Mouse (Mus musculus) myocyte (in vitro differentiated cells): ENCODE measurements around the gene H2afy2. TPM values are rescaled to one million over a fixed set of nuclear protein-coding genes. Genes with fewer than 3 reads are reported as not detected.

Experiments
- H3K27me3 ChIP-seq: one replicate; pipeline ENCODE4 v1.6.1; 2011; ENCODE audit not compliant: control insufficient read depth, insufficient read depth, insufficient read length
- H3K36me3 ChIP-seq: one replicate; pipeline ENCODE4 v1.6.1; 2011; ENCODE audit not compliant: control insufficient read depth, insufficient read depth
- H3K4me2 ChIP-seq: one replicate; pipeline ENCODE4 v1.6.1; 2011; ENCODE audit warnings: low read depth, control low read depth
- H3K4me3 ChIP-seq: one replicate; pipeline ENCODE4 v1.5.1; 2011; ENCODE audit warnings: mild to moderate bottlenecking, control low read depth, moderate library complexity
- H3K79me2 ChIP-seq: one replicate; pipeline ENCODE4 v1.6.1; 2011; ENCODE audit not compliant: control insufficient read depth, insufficient read depth
- H3ac ChIP-seq: one replicate; pipeline ENCODE4 v1.6.1; 2011; ENCODE audit not compliant: control insufficient read depth, insufficient read length
- CEBPB ChIP-seq: IDR thresholded peaks from 2 replicates; pipeline ENCODE4 v1.6.1; 2011; ENCODE audit warnings: mild to moderate bottlenecking, moderate library complexity; ENCODE audit not compliant: poor library complexity, insufficient read depth, severe bottlenecking
- E2F4 ChIP-seq: IDR thresholded peaks from one replicate; pipeline ENCODE4 v1.6.1; 2011; ENCODE audit warnings: mild to moderate bottlenecking, control low read depth, moderate library complexity; ENCODE audit not compliant: insufficient read depth
- MAX ChIP-seq: IDR thresholded peaks from one replicate; pipeline ENCODE4 v1.6.1; 2011; ENCODE audit warnings: low read depth, mild to moderate bottlenecking, control low read depth
- MYOD1 ChIP-seq, 3 experiments: IDR thresholded peaks; one replicate each; pipeline ENCODE4 v1.6.1; 2011; ENCODE audit warnings: control low read depth in 2 of 3, low read depth in 2 of 3, mild to moderate bottlenecking in 2 of 3, moderate library complexity in 1 of 3; ENCODE audit not compliant: insufficient read length in 2 of 3, control insufficient read depth in 1 of 3
- MYOG ChIP-seq, 3 experiments: IDR thresholded peaks; one replicate each; pipeline ENCODE4 v1.6.1; 2011; ENCODE audit warnings: control low read depth in 2 of 3, low read depth in 2 of 3, mild to moderate bottlenecking in 2 of 3; ENCODE audit not compliant: insufficient read length in 2 of 3, control insufficient read depth in 1 of 3, insufficient read depth in 1 of 3
- POLR2A ChIP-seq: IDR thresholded peaks from one replicate; pipeline ENCODE4 v1.6.1; 2011; ENCODE audit warnings: low read depth, mild to moderate bottlenecking, control low read depth, moderate library complexity; ENCODE audit not compliant: insufficient read length
- POLR2AphosphoS2 ChIP-seq: IDR thresholded peaks from one replicate; pipeline ENCODE4 v1.6.1; 2011; ENCODE audit warnings: low read depth, control low read depth; ENCODE audit not compliant: insufficient read length
- REST ChIP-seq: IDR thresholded peaks from one replicate; pipeline ENCODE4 v1.6.1; 2011; ENCODE audit warnings: mild to moderate bottlenecking, control low read depth, moderate library complexity; ENCODE audit not compliant: insufficient read depth, insufficient read length
- SRF ChIP-seq: IDR thresholded peaks from one replicate; pipeline ENCODE4 v1.6.1; 2011; ENCODE audit warnings: low read depth; ENCODE audit not compliant: control insufficient read depth, insufficient read length
- TCF12 ChIP-seq: IDR thresholded peaks from one replicate; pipeline ENCODE4 v1.6.1; 2011; ENCODE audit warnings: mild to moderate bottlenecking, control low read depth; ENCODE audit not compliant: poor library complexity, insufficient read depth, severe bottlenecking
- TCF3 ChIP-seq: IDR thresholded peaks from one replicate; pipeline ENCODE4 v1.6.1; 2011; ENCODE audit warnings: low read depth, control low read depth; ENCODE audit not compliant: insufficient read length
- USF1 ChIP-seq: IDR thresholded peaks from one replicate; pipeline ENCODE4 v1.6.1; 2011; ENCODE audit warnings: low read depth, mild to moderate bottlenecking, control low read depth, moderate library complexity
- polyA plus RNA-seq: library from polyadenylated mRNA; unstranded; fragments of >200 nt; fragmentation: generic; extraction: Trizol; gene quantifications from one replicate; pipeline ENCODE4 v1.2.1, GENCODE M21; 2012; ENCODE audit warnings: missing spikeins

H2afy2 gene
- polyA plus RNA-seq, 1 experiment, result 4.5 TPM

DNA sequence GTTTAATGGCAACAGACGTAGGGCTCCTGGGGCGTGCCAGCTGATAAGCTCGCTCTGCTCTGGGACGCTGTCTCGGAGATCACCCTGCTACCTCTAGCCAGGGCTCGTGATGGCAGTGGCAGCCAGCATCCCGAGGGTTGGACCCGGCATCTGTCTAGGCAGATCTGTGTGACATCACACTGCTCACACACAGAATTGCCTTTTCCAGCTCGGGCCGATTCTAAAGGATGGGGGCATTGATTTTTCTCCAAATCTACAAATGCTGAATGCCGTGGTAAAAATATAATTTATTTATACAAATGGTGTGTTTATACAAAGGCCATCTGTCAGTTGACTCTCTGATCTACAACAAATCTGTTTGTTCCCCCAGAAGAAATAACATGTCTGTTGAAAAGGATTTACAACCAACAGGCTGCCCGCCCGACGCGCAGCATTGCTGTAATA lies 14.2 kb upstream of the H2afy2 start:
- no peaks in the 10 kb centered on the region for H3K79me2 ChIP-seq
- H3ac ChIP-seq, result no peak overlapping the region
- peaks cover 9% of the 10 kb centered on the region for H3K27me3 ChIP-seq
- H3K4me3 ChIP-seq, result no peak overlapping the region
- H3K4me2 ChIP-seq, result no peak overlapping the region
- TF ChIP-seq USF1, result no peak
- TF ChIP-seq POLR2AphosphoS2, result no peak
- no peak for TF ChIP-seq REST
- TF ChIP-seq TCF3, result no peak
- no peak for TF ChIP-seq E2F4
- no peaks in the 10 kb centered on the region for H3K36me3 ChIP-seq

DNA sequence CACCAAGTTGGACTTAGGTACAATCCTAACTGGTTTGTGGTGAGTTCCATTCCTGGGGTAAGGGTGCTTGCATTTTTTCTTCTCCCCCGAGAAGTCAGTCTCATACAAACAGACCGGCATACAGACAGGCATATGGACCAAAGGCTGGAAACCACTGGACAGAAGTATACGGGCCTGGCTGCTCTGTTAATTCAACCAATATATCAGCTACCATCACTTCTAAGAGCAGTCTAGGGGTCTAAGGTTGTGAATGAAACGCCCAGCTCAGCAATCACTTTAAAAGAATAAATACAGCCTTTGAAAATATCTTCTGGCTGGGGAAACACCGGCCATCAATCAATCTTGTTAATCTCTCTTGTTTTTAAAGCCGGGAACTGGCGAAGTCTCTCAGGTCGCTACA lies 11.5 kb upstream of the H2afy2 start:
- Histone ChIP-seq H3ac (no peak overlapping the region), H3K79me2 (no peaks in the 10 kb centered on the region), H3K4me2 (no peak overlapping the region), H3K36me3 (no peaks in the 10 kb centered on the region), H3K4me3 (no peak overlapping the region), H3K27me3 (no peaks in the 10 kb centered on the region)
- TF ChIP-seq E2F4, result no peak
- TF ChIP-seq USF1, result no peak
- no peak for TF ChIP-seq MAX
- no peak for TF ChIP-seq POLR2A

DNA sequence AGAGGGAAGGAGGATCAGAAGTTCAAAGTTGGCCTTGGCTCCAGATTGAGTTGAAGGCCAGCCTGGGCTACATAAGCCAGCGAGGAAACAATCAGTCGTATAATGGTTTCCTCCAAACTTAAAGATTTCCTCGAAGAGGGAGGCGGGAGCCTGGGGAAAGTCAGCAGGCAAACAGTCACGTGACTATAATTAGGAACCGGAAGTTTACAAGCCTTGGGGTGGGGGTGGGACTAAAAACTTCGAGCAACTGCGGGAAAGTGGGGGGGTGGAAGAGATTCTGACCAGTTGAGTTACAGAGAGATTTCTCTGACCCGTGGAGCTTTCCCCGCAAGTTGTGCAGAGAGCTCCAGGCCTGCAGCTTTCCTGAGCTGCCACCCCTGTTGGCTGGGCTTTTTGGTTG lies 11.0 kb upstream of the H2afy2 start:
- Histone ChIP-seq H3K36me3 (no peaks in the 10 kb centered on the region), H3K79me2 (no peaks in the 10 kb centered on the region), H3K4me2 (no peak overlapping the region), H3K4me3 (no peak overlapping the region), H3K27me3 (no peaks in the 10 kb centered on the region), H3ac (no peak overlapping the region)
- TF ChIP-seq SRF (no peak), CEBPB (no peak), MAX (no peak), POLR2AphosphoS2 (no peak), USF1 (no peak), E2F4 (no peak), POLR2A (no peak), TCF3 (no peak), TCF12 (no peak), MYOD1 (IDR thresholded peaks at IDR 0.05; ENCODE audit: control insufficient read depth in 1 of 3, insufficient read length in 2 of 3, low read depth in 2 of 3) (no peak), MYOG (IDR thresholded peaks at IDR 0.05; ENCODE audit: control insufficient read depth in 1 of 3, insufficient read depth in 1 of 3, insufficient read length in 2 of 3, low read depth in 2 of 3) (no peak), REST (no peak)

DNA sequence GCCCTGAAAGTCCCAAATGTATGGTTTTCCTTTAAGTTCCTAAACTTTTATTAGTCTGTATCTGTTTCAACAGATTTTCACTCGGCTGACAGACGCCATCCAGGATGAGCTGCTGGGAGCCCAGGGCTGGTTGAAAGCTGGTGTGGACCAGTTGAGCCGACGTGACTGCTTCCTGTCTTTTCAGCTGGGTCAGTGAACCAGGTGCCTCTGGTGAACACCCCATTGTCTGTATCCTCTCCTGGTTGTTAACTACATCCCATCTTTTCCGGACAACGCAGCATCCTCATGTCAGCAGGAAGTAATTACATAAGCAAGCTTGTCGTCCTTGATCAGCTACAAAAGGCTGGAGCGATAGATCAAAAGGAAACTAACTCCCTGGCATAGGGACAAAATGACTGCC lies 9.1 kb upstream of the H2afy2 start:
- Histone ChIP-seq H3K36me3 (no peaks in the 10 kb centered on the region), H3K27me3 (no peaks in the 10 kb centered on the region), H3K4me3 (no peak overlapping the region), H3K4me2 (no peak overlapping the region), H3ac (no peak overlapping the region), H3K79me2 (no peaks in the 10 kb centered on the region)
- TF ChIP-seq E2F4, result no peak
- TF ChIP-seq USF1, result no peak
- no peak for TF ChIP-seq POLR2A
- TF ChIP-seq CEBPB, result no peak
- TF ChIP-seq REST, result no peak
- no peak for TF ChIP-seq POLR2AphosphoS2
- no peak for TF ChIP-seq TCF12
- TF ChIP-seq SRF, result no peak
- TF ChIP-seq MYOG (IDR thresholded peaks at IDR 0.05; ENCODE audit: control insufficient read depth in 1 of 3, insufficient read depth in 1 of 3, insufficient read length in 2 of 3, low read depth in 2 of 3), result no peak
- TF ChIP-seq MYOD1 (IDR thresholded peaks at IDR 0.05; ENCODE audit: control insufficient read depth in 1 of 3, insufficient read length in 2 of 3, low read depth in 2 of 3), result no peak
- no peak for TF ChIP-seq MAX
- TF ChIP-seq TCF3, result no peak

DNA sequence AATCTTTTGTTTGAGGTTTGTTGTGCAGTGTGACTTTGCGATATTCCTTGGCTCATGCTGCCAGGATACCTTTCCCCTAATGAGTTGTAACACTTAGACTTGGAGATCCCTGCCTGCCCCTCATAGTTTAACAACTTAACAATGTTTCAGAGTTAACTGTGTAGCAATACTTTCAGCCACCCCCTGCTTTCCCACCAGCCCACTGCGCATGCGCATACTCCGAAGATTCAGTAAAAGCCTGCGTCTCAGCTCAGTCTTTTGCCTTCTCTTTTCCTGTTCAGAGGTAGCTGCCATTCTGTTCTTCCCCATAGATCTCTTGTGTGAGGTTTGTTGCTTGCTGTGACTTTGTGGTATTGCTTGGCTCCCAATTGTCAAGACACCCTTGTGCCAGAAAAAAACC lies 4.6 kb upstream of the H2afy2 start:
- no peak overlapping the region for H3ac ChIP-seq
- H3K36me3 ChIP-seq, result no peaks in the 10 kb centered on the region
- TF ChIP-seq MAX (no peak), E2F4 (no peak)
- no peaks in the 10 kb centered on the region for H3K79me2 ChIP-seq
- no peak overlapping the region for H3K4me3 ChIP-seq
- H3K27me3 ChIP-seq, result peaks cover 4% of the 10 kb centered on the region
- H3K4me2 ChIP-seq, result no peak overlapping the region
